In the genomic region with DNA sequence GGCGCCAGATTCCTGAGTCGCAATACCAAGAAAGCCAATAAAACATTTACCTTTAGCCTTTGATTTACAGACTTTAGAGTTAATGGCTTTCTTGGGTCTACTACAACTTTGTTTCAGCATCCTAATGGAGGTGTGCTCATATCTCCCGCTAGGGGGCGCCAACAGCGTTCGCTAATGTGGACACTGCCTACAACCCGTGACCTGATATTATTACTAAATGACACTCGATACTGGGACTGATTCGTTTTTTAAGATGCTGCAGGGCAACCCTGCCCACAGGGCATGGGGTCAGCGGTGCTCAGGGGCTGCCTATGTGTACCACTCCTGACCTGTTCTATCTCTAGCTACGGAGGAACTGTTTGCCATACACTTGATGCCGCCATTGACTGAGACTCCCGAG, we compare ENCODE assay signal across 9 mouse cellular contexts.
DNase-seq lines count a peak whose midpoint lies in the region; ATAC-seq and TF ChIP-seq lines count a peak whose summit lies in the region.
"Had no signal": no experiment of that assay in that cellular context is flagged by ENCODE, and none has a peak within 500 bp of the region (broad histone marks: within the 10 kb centered on the region; RNA-seq: fewer than 3 reads in every experiment).

No protein-coding gene starts in this region.

- no peak for DNase-seq in liver, embryonic 14.5 days (ENCODE audit: low read depth in 3 of 3, low spot score in 3 of 3)
- no peak for DNase-seq in liver, embryonic 11.5 days (ENCODE audit: low spot score)
- DNase-seq in ZHBTc4 (ENCODE audit: low read depth, low spot score): peak; percentile 58
- peak; percentile 39 for DNase-seq in gastrocnemius, postnatal 14 days
- DNase-seq in mesoderm, embryonic 11.5 days (ENCODE audit: low read depth, low spot score): peak; percentile 58
- DNase-seq in right cerebral cortex, adult 18-20 months: no peak
- no peak for DNase-seq in layer of hippocampus, postnatal 10 days (ENCODE audit: low spot score in 2 of 2)
- no peak for DNase-seq in frontal cortex, postnatal 36 days (ENCODE audit: low spot score in 2 of 2)

- H3K27ac ChIP-seq in liver, embryonic 14.5 days: no peak overlapping the region
- H3K27ac ChIP-seq in liver, embryonic 11.5 days (ENCODE audit: low read depth, low read length): no peak overlapping the region
- H3K27ac ChIP-seq: embryonic facial prominence, embryonic 12.5 days had no signal

- no peak overlapping the region for H3K4me3 ChIP-seq in liver, embryonic 14.5 days (ENCODE audit: insufficient read depth in 1 of 2, low read depth in 2 of 2, low read length in 2 of 2)
- H3K4me3 ChIP-seq in liver, embryonic 11.5 days (ENCODE audit: low read depth, low read length): no peak overlapping the region
- H3K4me3 ChIP-seq: embryonic facial prominence, embryonic 12.5 days had no signal

- no peak overlapping the region for H3K9ac ChIP-seq in liver, embryonic 14.5 days (replicated peaks)
- H3K9ac ChIP-seq in liver, embryonic 11.5 days (ENCODE audit: low read depth, low read length): no peak overlapping the region
- H3K9ac ChIP-seq: embryonic facial prominence, embryonic 12.5 days had no signal

- no peaks in the 10 kb centered on the region for H3K27me3 ChIP-seq in liver, embryonic 14.5 days (ENCODE audit: control insufficient read depth, insufficient read depth, low read length)
- no peaks in the 10 kb centered on the region for H3K27me3 ChIP-seq in liver, embryonic 11.5 days (replicated peaks; ENCODE audit: control insufficient read depth, insufficient read depth, low read length)
- H3K27me3 ChIP-seq: embryonic facial prominence, embryonic 12.5 days had no signal

- no peaks in the 10 kb centered on the region for H3K9me3 ChIP-seq in liver, embryonic 14.5 days (ENCODE audit: control insufficient read depth, low read length)
- no peaks in the 10 kb centered on the region for H3K9me3 ChIP-seq in liver, embryonic 11.5 days (ENCODE audit: control insufficient read depth, low read length)
- H3K9me3 ChIP-seq: embryonic facial prominence, embryonic 12.5 days had no signal

- WGBS in liver, embryonic 14.5 days (ENCODE audit: insufficient replicate concordance): 37% methylated on average over 13 of the region's 13 CpGs
- WGBS in liver, embryonic 11.5 days: 37% methylated on average over 13 of the region's 13 CpGs

- H3K36me3 ChIP-seq in liver, embryonic 14.5 days (replicated peaks; ENCODE audit: control insufficient read depth, insufficient read depth, low read depth): no peaks in the 10 kb centered on the region
- H3K36me3 ChIP-seq in liver, embryonic 11.5 days (ENCODE audit: control insufficient read depth, insufficient read depth, low read length): no peaks in the 10 kb centered on the region
- H3K36me3 ChIP-seq: embryonic facial prominence, embryonic 12.5 days had no signal

- intact Hi-C loops in gastrocnemius, postnatal 14 days (cut with DNase I; ENCODE audit: low total_unique reads): no loop called here

- no peak for TF ChIP-seq EP300 in liver, embryonic 14.5 days (IDR thresholded peaks at IDR 0.05; ENCODE audit: low read depth)

- no peaks in the 10 kb centered on the region for H3K4me1 ChIP-seq in liver, embryonic 14.5 days (replicated peaks; ENCODE audit: control insufficient read depth in 2 of 2, insufficient read depth in 2 of 2, low read length in 1 of 2)
- no peaks in the 10 kb centered on the region for H3K4me1 ChIP-seq in liver, embryonic 11.5 days (replicated peaks; ENCODE audit: control insufficient read depth, insufficient read depth, low read length)

- ATAC-seq in liver, embryonic 14.5 days (ENCODE audit: insufficient read depth): no peak
- ATAC-seq in liver, embryonic 11.5 days (replicated peaks; ENCODE audit: low FRiP score): no peak

- H3K4me2 ChIP-seq in liver, embryonic 14.5 days (ENCODE audit: low read depth): no peak overlapping the region
- H3K4me2 ChIP-seq in liver, embryonic 11.5 days: no peak overlapping the region
- H3K4me2 ChIP-seq: embryonic facial prominence, embryonic 12.5 days had no signal

- TF ChIP-seq CTCF in liver, embryonic 14.5 days (IDR thresholded peaks at IDR 0.05; ENCODE audit: low read depth): peak; percentile 63

Comparison
In these comparisons a context has a peak if more than half of its experiments do, and no peak if none do; other contexts are left out.
1. DNase-seq: peak in ZHBTc4 (single experiment), gastrocnemius, postnatal 14 days (single experiment) and mesoderm, embryonic 11.5 days (single experiment); none in liver, embryonic 14.5 days (0 of 3), liver, embryonic 11.5 days (single experiment), right cerebral cortex, adult 18-20 months (single experiment), layer of hippocampus, postnatal 10 days (0 of 2) and frontal cortex, postnatal 36 days (0 of 2).